Mouse (Mus musculus): Measurements from ENCODE around the gene Stip1. TPM values are rescaled to one million over a fixed set of nuclear protein-coding genes. Genes with fewer than 3 reads are reported as not detected.
A peak's percentile ranks its signal among the peaks of the same experiment; 100 is the strongest.
"Not testable (repeated sequence)": the region's sequence is repeated elsewhere in the genome, so short reads cannot be mapped to it uniquely, and the experiment has no call there.

Gene Stip1
- polyA plus RNA-seq, 1 experiment = 158 TPM

DNA sequence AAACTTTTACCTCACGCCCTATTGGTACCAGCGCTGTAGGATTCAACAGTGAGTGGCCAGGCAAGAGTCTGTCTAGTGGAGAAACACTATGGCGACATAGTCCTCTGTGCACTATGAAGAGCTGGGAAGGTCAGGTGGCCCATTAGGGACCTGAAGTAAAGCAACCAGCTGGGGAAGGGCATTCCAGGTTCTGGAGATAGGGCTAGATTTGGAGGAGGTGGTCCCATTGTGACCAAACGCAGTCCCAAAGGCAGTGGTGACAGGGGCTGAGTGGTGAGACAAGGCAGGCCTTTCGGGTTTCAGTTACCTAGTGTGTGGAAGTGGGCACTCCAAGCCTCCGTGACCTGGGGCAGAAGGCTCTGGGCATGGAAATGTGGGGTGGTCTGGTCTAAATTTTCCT, 18.8 kb upstream of the Stip1 start:
- no peak for DNase-seq (ENCODE audit: low read depth)
- no peak for TF ChIP-seq CTCF (IDR thresholded peaks at IDR 0.05; ENCODE audit: borderline replicate concordance, extremely low read depth, insufficient read depth, insufficient read length)
- no peak for TF ChIP-seq POLR2A (IDR thresholded peaks at IDR 0.05; ENCODE audit: borderline replicate concordance, extremely low read depth, insufficient read depth, insufficient read length, poor library complexity, severe bottlenecking)

DNA sequence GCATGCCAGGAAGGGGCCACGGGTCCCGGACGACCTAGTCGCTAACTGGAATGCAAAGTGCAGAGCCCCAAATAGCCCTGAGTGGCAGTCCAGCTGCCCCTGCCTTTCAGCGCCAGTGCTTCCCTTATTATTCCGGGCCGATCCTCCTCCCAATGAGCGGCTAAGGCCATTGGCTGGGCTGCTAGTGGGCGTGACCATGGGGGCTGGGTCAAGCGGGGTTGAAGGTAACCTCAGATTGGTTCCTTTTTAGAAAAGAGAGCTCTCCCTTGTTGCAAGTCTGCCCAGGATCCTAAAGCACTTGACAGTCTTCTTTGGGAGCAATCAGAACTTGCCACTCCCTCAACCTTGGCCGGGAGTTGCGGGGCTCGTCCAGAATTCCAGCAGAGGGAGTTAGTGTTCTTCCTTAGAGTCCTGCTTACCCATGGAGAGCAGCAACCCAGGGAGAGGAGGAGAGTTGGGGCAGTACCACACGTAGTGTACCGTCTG, 18.0 kb upstream of the Stip1 start:
- DNase-seq (ENCODE audit: low read depth) = peak; percentile 86
- peak; percentile 52; the same call in 1 of the 2 replicates for TF ChIP-seq CTCF (IDR thresholded peaks at IDR 0.05; ENCODE audit: borderline replicate concordance, extremely low read depth, insufficient read depth, insufficient read length)
- no peak for TF ChIP-seq POLR2A (IDR thresholded peaks at IDR 0.05; ENCODE audit: borderline replicate concordance, extremely low read depth, insufficient read depth, insufficient read length, poor library complexity, severe bottlenecking)

DNA sequence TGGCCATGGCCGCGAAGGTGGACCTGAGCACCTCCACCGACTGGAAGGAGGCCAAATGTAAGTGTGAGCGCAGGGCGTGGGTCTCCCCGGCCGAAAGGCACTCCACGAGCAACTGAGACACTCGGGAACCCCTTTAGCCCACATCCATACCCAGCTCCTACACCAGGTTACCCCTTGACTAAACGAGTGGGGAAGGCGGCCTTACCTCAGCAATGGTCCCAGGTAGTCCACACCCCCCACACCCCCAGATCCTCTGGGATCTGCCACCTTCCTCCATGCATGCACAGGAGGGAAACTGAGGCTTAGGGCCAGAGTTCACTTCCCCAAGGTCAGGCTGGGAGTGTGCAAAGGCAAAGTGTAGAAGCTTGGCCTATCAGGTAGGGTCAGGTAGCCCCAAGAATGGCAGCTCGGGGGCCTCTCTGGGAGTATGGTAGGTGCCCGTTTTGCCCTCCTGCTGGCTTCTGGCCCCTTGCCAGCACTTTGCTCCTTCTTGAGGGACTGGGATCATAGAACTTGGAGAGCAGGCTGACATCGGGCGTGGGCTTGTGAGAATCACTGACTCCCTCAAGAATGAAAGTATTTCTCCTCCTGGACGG, 17.5 kb upstream of the Stip1 start:
- TF ChIP-seq CTCF (IDR thresholded peaks at IDR 0.05; ENCODE audit: borderline replicate concordance, extremely low read depth, insufficient read depth, insufficient read length) (no peak), POLR2A (IDR thresholded peaks at IDR 0.05; ENCODE audit: borderline replicate concordance, extremely low read depth, insufficient read depth, insufficient read length, poor library complexity, severe bottlenecking) (no peak)
- DNase-seq (ENCODE audit: low read depth) = no peak

DNA sequence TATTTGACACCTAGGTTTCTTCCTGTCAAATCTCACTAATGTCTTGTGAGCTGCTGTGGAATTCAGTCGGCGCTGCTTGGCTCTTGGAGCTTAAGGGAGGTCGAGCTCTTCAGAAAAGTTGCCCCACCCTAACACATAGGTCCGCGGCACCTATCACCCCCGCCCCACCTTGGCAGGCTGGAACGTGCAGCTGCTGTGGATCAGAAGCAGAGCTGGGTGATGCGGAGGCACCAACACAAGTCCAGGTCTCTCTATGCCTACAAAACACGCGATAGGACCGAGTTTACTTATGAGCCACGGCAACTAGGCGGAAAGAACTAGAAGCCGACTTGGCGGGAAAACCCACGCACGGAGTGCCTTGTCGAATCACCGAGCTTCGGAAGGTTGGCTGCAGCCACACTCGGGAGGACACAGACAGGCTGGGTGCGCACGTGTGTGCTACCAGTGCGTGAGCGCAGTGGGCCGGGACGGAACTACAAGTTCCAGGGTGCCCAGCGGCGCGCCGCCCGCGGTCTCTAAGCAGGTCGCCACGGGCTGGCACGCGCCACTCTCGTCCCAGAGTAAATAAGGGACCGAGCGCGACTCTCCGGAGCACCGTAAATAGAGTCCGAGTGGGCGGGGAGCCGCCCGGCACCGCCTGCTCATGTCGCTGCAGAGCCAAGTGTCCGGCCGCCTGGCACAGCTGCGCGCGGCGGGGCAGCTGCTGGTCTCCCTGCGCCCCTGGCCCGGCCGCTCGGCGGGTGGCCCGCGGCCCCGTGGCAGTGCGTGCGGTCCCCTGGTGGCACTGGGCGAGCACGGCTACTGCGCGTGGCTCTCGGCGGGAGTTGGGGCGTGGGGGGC, 16.7 kb upstream of the Stip1 start, which contains the start of gene Macrod1:
Gene Macrod1, plus strand, starts transcription at position 563 of the 840 bp plus-strand sequence.
- no peak for TF ChIP-seq CTCF (IDR thresholded peaks at IDR 0.05; ENCODE audit: borderline replicate concordance, extremely low read depth, insufficient read depth, insufficient read length)
- no peak for TF ChIP-seq POLR2A (IDR thresholded peaks at IDR 0.05; ENCODE audit: borderline replicate concordance, extremely low read depth, insufficient read depth, insufficient read length, poor library complexity, severe bottlenecking)

DNA sequence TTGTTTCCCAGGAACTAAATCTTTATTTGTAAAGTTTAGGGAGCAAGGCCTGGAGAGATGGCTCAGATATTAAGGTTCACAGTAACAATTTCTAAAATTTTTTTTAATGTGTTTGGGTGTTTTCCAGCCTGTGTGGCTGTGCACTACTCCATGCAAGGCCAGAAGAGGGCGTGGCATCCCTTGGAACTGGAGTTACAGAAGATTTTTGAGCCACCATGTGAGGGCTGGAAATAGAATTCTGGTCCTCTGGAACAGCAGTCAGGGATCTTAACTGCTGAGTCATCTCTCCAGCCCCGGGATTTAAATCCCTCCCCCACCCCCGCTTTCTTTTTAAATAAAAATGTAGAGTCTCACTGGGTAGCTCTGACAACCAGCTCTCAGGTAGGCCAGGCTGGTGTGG, 15.4 kb upstream of the Stip1 start:
- no peak for DNase-seq (ENCODE audit: low read depth)
- no peak for TF ChIP-seq POLR2A (IDR thresholded peaks at IDR 0.05; ENCODE audit: borderline replicate concordance, extremely low read depth, insufficient read depth, insufficient read length, poor library complexity, severe bottlenecking)
- no peak for TF ChIP-seq CTCF (IDR thresholded peaks at IDR 0.05; ENCODE audit: borderline replicate concordance, extremely low read depth, insufficient read depth, insufficient read length)

More for the DNA sequence above, 16.7 kb upstream of the Stip1 start, which contains the start of gene Macrod1:
- DNase-seq (ENCODE audit: low read depth) = peak; percentile 82

DNA sequence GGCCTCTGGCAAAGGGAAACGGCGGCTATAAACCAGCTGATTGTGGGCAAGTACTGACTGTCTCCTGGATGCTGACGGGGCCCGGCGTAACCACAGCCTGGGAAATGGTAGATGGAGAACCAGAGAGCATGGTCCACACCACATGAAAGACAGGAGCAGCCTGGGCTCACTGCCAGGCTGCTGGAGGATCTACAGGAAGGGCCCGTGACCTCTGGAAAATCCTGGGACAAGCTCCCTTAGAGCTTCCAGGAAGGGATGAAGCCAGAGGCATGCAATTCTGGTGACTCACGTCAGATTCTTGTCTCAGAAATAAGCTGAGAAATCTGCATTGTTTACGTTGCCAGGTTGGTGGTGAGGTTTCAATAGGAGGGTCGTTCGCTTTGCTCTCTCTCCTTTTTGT, 15.0 kb upstream of the Stip1 start:
- TF ChIP-seq POLR2A (IDR thresholded peaks at IDR 0.05; ENCODE audit: borderline replicate concordance, extremely low read depth, insufficient read depth, insufficient read length, poor library complexity, severe bottlenecking) = no peak
- no peak for TF ChIP-seq CTCF (IDR thresholded peaks at IDR 0.05; ENCODE audit: borderline replicate concordance, extremely low read depth, insufficient read depth, insufficient read length)

DNA sequence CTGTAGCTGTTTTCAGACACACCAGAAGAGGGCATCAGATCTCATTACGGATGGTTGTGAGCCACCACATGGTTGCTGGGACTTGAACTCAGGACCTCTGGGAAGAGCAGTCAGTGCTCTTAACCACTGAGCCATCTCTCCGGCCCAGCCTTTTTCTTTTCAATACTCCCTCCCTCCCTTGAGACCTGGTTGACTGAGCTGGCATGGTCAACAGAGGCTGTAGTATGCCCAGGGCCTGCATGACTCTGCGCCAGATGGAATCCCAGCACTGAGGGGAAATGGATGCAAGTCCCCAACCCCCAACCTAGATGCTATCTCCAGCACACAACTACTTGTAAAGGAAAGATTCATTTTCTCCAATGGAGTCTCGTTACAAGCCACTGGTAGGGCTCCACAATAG, 13.6 kb upstream of the Stip1 start:
- DNase-seq (ENCODE audit: low read depth) = not testable (repeated sequence)

More for the DNA sequence above, 15.0 kb upstream of the Stip1 start:
- no peak for DNase-seq (ENCODE audit: low read depth)

DNA sequence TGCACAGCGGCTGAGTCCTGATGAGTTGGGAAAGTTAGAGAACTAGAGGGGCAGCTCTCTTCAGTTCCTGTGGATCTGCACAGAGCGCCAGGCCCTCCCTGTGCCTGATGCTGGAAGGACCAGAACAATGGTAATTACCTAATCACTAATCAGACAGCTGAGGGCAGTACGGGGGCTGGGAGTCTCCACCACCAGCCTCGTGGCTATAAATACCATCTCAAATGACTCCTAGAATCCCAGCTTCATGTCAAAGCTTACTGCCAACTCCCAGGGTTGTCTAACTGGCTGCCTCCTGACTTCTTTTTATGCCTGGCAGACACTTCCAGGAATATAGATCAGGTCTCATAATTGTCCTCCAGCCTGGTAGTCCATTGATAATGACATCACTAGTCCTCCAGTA, 4.9 kb upstream of the Stip1 start:
- no peak for DNase-seq (ENCODE audit: low read depth)
- no peak for TF ChIP-seq POLR2A (IDR thresholded peaks at IDR 0.05; ENCODE audit: borderline replicate concordance, extremely low read depth, insufficient read depth, insufficient read length, poor library complexity, severe bottlenecking)
- TF ChIP-seq CTCF (IDR thresholded peaks at IDR 0.05; ENCODE audit: borderline replicate concordance, extremely low read depth, insufficient read depth, insufficient read length) = no peak

DNA sequence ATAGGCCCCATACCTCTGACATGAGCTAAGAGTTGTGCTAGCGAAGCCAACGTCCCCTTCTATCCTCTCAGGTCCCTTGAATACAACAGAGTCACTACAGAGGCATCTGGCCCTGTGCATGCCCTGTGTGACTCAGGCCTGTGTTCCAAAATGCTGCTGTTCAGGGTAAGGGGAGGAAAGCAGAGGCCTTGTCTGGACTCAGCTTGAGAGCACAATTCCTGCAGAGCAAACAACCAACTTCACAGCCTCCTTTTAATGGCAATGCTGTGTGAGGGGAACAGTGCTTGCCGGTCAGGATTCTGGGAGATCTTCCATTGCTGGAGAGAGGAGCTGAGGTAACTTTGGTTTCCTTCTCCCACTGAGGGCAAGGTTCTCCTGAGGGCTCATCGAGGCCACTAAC, 4.5 kb upstream of the Stip1 start:
- TF ChIP-seq POLR2A (IDR thresholded peaks at IDR 0.05; ENCODE audit: borderline replicate concordance, extremely low read depth, insufficient read depth, insufficient read length, poor library complexity, severe bottlenecking) (no peak), CTCF (IDR thresholded peaks at IDR 0.05; ENCODE audit: borderline replicate concordance, extremely low read depth, insufficient read depth, insufficient read length) (no peak)
- DNase-seq (ENCODE audit: low read depth) = no peak

DNA sequence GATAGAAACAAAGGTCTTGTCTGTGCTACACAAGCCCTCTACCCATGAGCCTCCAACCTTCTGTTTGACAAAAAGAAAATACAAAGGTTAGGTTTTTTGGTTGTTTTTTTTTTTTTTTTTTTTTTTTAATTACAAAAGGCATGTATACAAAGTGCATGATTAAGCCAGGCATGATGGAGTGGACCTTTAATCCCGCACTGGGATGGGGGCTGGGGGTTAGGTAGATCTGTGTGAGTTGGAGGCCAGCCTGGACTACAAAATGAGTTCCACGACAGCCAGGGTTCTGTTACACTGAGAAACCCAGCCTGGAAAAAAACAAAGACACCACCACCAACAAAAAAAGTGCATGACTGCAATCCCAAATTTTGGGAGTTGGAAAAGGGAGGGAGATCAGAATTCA, 1.4 kb upstream of the Stip1 start:
- no peak for TF ChIP-seq POLR2A (IDR thresholded peaks at IDR 0.05; ENCODE audit: borderline replicate concordance, extremely low read depth, insufficient read depth, insufficient read length, poor library complexity, severe bottlenecking)
- no peak for TF ChIP-seq CTCF (IDR thresholded peaks at IDR 0.05; ENCODE audit: borderline replicate concordance, extremely low read depth, insufficient read depth, insufficient read length)
- no peak for DNase-seq (ENCODE audit: low read depth)

DNA sequence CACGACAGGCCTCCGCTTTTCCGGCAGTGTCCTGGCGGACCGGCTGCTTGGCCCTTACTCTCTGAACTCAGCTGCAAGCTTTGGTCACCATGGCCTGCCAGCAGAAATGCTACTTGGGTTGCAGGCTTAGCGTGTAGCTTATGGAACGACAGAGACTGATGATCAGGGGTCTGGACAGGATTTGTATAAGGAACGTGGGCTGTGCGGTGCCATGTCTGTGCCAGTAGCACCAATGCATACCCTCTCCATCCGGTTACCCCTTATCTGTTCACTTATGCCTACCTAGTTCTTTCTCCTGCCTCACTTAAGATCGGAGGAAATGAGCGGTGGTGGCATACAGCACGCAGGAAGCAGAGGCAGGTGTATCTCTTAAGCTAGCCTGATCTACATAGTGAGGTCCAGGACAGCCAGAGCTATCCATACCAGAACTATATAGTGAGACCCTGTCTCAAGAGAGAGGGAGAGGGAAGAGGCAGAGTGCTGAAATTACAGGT, 917 bp upstream of the Stip1 start:
- no peak for DNase-seq (ENCODE audit: low read depth)
- no peak for TF ChIP-seq CTCF (IDR thresholded peaks at IDR 0.05; ENCODE audit: borderline replicate concordance, extremely low read depth, insufficient read depth, insufficient read length)
- TF ChIP-seq POLR2A (IDR thresholded peaks at IDR 0.05; ENCODE audit: borderline replicate concordance, extremely low read depth, insufficient read depth, insufficient read length, poor library complexity, severe bottlenecking) = no peak
